Mouse (Mus musculus) G1E (cell line): Measurements from ENCODE around the gene Fmr1nb. TPM values are rescaled to one million over a fixed set of nuclear protein-coding genes. Genes with fewer than 3 reads are reported as not detected.
"Not testable (repeated sequence)": the region's sequence is repeated elsewhere in the genome, so short reads cannot be mapped to it uniquely, and the experiment has no call there.

Source experiments
- ATAC-seq: 2 replicates; pipeline ENCODE4 v1.8.0; 2016; ENCODE audit warnings: mild to moderate bottlenecking; ENCODE audit not compliant: insufficient number of reproducible peaks, poor library complexity, low FRiP score, severe bottlenecking; ENCODE audit errors: extremely low read depth
- DNase-seq: peaks from one replicate; pipeline ENCODE4 v3.0.0; 2012; ENCODE audit warnings: low spot score
- H3K27me3 ChIP-seq: 2 replicates; pipeline ENCODE4 v1.6.1; 2012; ENCODE audit warnings: mild to moderate bottlenecking, low read length, inconsistent platforms; ENCODE audit not compliant: insufficient read depth
- H3K36me3 ChIP-seq: replicated peaks from 2 replicates; pipeline ENCODE3; 2012; ENCODE audit warnings: mild to moderate bottlenecking, inconsistent platforms
- H3K4me1 ChIP-seq: 2 replicates; pipeline ENCODE4 v1.6.1; 2012; ENCODE audit warnings: low read depth, low read length, inconsistent platforms, mixed read lengths; ENCODE audit not compliant: insufficient read depth
- H3K4me3 ChIP-seq: 2 replicates; pipeline ENCODE4 v1.5.1; 2012; ENCODE audit warnings: low read depth, mild to moderate bottlenecking, inconsistent platforms, low read length, moderate library complexity, mixed read lengths
- H3K9me3 ChIP-seq: replicated peaks from 2 replicates; pipeline ENCODE4 v1.6.1; 2012; ENCODE audit warnings: inconsistent platforms
- CTCF ChIP-seq: IDR thresholded peaks from 2 replicates; pipeline ENCODE4 v1.5.1; 2012; ENCODE audit warnings: low read depth, low read length, inconsistent platforms, mixed read lengths
- GATA1 ChIP-seq: IDR thresholded peaks from 2 replicates; pipeline ENCODE4 v1.6.1; 2012; ENCODE audit warnings: borderline replicate concordance, low read length, inconsistent platforms, mixed read lengths
- GATA2 ChIP-seq: IDR thresholded peaks from 2 replicates; pipeline ENCODE4 v1.6.1; 2012; ENCODE audit warnings: low read depth, low read length, inconsistent platforms, borderline replicate concordance
- POLR2AphosphoS5 ChIP-seq: IDR thresholded peaks from 2 replicates; pipeline ENCODE4 v1.6.1; 2012; ENCODE audit warnings: low read depth, low read length, inconsistent platforms; ENCODE audit not compliant: insufficient replicate concordance
- TAL1 ChIP-seq: conservative IDR thresholded peaks from 2 replicates; pipeline ENCODE4 v1.6.1; 2012; ENCODE audit warnings: low read depth, low read length, inconsistent platforms, mixed read lengths
- polyA plus RNA-seq: library from polyadenylated mRNA; stranded (reverse); fragments of >175 nt; gene quantifications from 2 replicates; pipeline ENCODE4 v1.2.3, GENCODE M21; 2012
- total RNA-seq, 2 experiments: library from RNA; stranded (forward) in 1 of 2; stranded (reverse) in 1 of 2; fragments of 200-1000 nt in 1 of 2; fragments of >200 nt in 1 of 2; fragmentation: Nextera tagmentation in 1 of 2; gene quantifications; 2 replicates each; pipeline ENCODE4 v1.2.3; 2014 to 2017

Gene Fmr1nb
- not detected in 2 replicates for total RNA-seq (2014; fragmentation: Nextera tagmentation)
- total RNA-seq (2017) = not detected in 2 replicates
- polyA plus RNA-seq = not detected in 2 replicates

DNA sequence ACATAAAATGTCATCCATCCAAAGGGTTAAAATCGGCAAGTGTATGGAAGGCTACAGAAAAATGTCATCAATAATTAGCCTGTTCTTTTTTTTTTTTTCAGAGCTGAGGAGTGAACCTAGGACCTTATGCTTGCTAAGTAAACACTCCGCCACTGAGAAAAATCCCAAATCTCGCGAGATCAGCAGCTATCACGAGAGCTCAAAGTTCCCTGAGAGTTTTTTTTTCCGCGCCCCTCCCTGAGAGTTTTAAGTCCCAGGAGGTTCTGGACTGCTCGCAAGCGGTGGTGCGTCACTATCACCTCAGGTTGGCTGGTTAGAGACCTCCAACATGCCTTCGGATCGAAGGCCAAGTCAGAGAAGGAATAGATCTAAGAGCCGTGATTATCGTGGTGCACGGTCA lies at the start of gene Fmr1nb:
TSS of gene Fmr1nb (plus strand) at position 234 of the 400 bp plus-strand sequence.
- no peaks in the 10 kb centered on the region for H3K36me3 ChIP-seq
- H3K4me3 ChIP-seq = no peak within 1 kb of the TSS
- ATAC-seq = no peak
- no peak for TF ChIP-seq TAL1
- TF ChIP-seq CTCF = no peak
- no peaks in the 10 kb centered on the region for H3K27me3 ChIP-seq
- no peak for DNase-seq
- H3K4me1 ChIP-seq = no peaks in the 10 kb centered on the region
- no peaks in the 10 kb centered on the region for H3K9me3 ChIP-seq

DNA sequence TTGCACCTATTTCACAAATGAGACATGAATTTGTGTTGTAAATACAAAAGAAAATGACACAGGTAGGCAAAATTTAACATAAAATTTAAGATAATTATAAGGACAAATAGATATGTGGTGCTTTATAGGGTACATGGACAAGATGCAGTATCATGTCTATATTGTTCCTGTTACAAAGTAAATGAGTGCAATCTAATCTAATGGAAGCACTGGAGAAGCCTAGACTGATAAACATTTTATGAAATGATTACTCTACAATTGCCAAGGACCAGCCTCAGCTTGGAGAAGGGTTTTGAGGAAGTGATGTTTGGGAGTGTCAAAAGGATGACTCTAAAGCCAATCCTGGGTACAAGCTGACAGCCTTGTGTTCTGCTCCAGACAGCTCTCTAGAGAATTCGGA lies 24.7 kb upstream of the Fmr1nb start:
- Histone ChIP-seq H3K4me3 (no peak overlapping the region), H3K4me1 (no peaks in the 10 kb centered on the region), H3K36me3 (no peaks in the 10 kb centered on the region), H3K27me3 (no peaks in the 10 kb centered on the region), H3K9me3 (no peaks in the 10 kb centered on the region)
- no peak for DNase-seq
- ATAC-seq = no peak
- TF ChIP-seq CTCF = no peak
- TF ChIP-seq GATA2 = no peak
- no peak for TF ChIP-seq TAL1
- TF ChIP-seq GATA1 = no peak
- TF ChIP-seq POLR2AphosphoS5 = no peak

DNA sequence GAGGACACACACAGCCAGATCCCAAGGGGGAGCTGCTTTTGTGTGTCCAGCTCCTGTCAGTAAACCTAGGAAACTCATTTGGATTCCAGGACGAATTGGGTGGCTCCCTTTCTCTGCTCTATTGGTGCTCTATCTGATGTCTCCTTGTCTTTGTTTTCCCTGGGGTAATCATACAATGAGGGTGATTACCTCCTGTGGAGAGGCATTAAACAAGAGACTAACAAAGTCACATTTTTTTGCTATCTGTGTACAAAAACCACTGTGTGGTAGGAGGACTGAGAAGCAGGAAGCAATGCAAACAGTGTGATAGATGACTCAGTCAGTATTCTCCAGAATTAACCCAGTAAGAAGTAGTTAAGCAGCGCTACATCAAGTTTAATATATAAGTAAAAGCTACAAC lies 21.6 kb upstream of the Fmr1nb start:
- Histone ChIP-seq H3K27me3 (no peaks in the 10 kb centered on the region), H3K9me3 (no peaks in the 10 kb centered on the region), H3K4me3 (no peak overlapping the region), H3K36me3 (no peaks in the 10 kb centered on the region), H3K4me1 (no peaks in the 10 kb centered on the region)
- DNase-seq = no peak
- ATAC-seq = no peak
- TF ChIP-seq GATA2 (no peak), POLR2AphosphoS5 (no peak), CTCF (no peak), GATA1 (no peak), TAL1 (no peak)

DNA sequence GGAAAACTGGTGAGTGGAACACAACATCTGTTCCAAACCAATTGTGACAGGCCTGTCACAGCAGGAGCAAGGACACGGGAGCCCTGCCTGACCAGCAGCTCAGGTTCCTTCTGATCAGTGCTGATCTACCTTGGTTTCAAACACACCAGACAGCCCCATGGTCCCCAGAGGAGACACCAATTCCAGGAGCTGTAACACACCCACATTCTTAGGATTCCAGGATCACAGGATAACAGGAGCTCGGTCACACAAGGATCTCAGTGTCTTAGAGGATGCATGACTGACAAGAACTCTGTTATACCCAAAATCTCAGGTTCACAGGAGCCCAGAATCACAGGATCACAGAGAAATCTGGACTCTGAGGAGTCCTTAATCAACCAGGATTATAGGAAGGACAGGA lies 58.8 kb downstream of the Fmr1nb start:
- H3K9me3 ChIP-seq, H3K4me3 ChIP-seq, ATAC-seq, DNase-seq, H3K36me3 ChIP-seq, H3K27me3 ChIP-seq, H3K4me1 ChIP-seq: not testable (repeated sequence)

DNA sequence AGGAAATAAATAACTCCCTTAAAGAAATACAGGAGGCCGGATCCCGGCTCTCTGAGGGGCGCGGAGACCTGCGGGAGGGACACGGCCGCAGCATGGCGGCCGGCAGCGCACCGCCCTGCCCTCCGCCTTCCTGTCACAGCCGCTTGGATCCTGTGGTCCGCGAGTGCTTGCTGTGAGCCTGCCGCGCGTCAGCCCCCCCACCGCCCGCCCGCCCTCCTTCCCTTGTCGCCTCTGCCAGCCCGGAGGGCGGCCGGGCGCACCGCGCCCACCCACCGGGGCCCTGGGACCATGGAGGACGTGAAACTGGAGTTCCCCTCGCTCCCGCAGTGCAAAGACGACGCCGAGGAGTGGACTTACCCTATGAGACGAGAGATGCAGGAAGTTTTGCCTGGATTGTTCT lies 59.4 kb downstream of the Fmr1nb start, which contains the start of gene Gm14698:
TSS of gene Gm14698 (plus strand) at position 35 of the 400 bp plus-strand sequence.
- H3K27me3 ChIP-seq, H3K4me1 ChIP-seq, H3K9me3 ChIP-seq, H3K4me3 ChIP-seq, ATAC-seq, H3K36me3 ChIP-seq, DNase-seq: not testable (repeated sequence)

DNA sequence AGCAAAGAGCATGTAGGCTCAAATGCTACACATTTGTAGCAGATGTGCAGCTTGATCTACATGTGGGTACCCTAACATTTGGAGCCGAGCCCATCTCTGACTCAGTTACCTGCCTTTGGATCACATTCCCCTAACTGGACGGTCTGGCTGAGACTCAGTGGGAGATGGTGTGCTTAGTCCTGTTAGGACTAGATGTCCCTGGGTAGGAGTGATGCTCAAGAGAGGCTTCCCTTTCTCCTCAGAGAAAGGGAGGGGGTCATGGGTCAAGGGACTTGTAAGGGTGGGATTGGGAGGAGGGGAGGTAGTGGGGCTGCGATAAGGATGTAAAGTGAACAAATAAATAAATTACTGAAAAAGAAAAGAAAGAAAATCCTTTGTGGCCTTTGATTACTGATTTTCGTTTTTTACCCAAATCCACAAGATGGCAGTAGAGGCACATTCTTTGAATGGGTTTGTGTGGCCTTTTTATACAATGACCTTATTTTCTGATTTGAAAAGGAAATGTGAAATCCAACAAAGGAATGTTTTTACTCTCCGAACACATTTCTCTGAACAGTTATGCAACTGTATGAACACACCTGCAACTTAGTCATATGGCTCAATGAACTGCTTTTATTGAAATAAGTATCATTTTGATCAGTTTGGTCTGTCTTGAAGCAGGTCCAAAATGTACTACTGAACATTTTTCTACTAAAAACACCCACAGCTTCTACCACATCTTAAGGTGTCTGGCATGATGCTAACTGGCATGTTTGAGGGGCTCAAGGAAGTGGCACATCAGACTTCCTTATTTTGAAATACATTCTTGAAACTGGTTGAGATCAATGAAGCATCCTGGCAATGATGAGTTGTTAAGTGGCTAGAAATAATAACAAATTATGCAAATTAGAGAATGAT lies 78.2 kb downstream of the Fmr1nb start:
- no peaks in the 10 kb centered on the region for H3K9me3 ChIP-seq
- no peak for ATAC-seq
- no peak for TF ChIP-seq GATA1

More for the DNA sequence above, 78.2 kb downstream of the Fmr1nb start:
- Histone ChIP-seq H3K4me3 (no peak overlapping the region), H3K27me3 (no peaks in the 10 kb centered on the region), H3K4me1 (no peaks in the 10 kb centered on the region), H3K36me3 (no peaks in the 10 kb centered on the region)
- no peak for DNase-seq

Other genes starting within 250 kb of the Fmr1nb start
- gene Fmr1, start 83.3 kb upstream of the Fmr1nb start, total RNA-seq (2014; fragmentation: Nextera tagmentation) = 74.9 and 79.1 TPM in 2 replicates
- 87.0 and 92.1 TPM in 2 replicates for gene Fmr1, start 83.3 kb upstream of the Fmr1nb start, total RNA-seq (2017)
- 18.7 and 22.8 TPM in 2 replicates for gene Fmr1, start 83.3 kb upstream of the Fmr1nb start, polyA plus RNA-seq
- gene Gm14698, start 59.3 kb downstream of the Fmr1nb start, total RNA-seq (2014; fragmentation: Nextera tagmentation) = 10.8 and 11.6 TPM in 2 replicates
- 3.8 and 5.3 TPM in 2 replicates for gene Gm14698, start 59.3 kb downstream of the Fmr1nb start, total RNA-seq (2017)
- 0.59 and 1.1 TPM in 2 replicates for gene Gm14698, start 59.3 kb downstream of the Fmr1nb start, polyA plus RNA-seq
- not detected in 2 replicates for gene Gm6812, start 131.2 kb downstream of the Fmr1nb start, total RNA-seq (2014; fragmentation: Nextera tagmentation)
- gene Gm6812, start 131.2 kb downstream of the Fmr1nb start, total RNA-seq (2017) = not detected in 2 replicates
- gene Gm6812, start 131.2 kb downstream of the Fmr1nb start, polyA plus RNA-seq = not detected in 2 replicates